ENCODE assay signal across 8 mouse cellular contexts in genomic region chr17:89654089-89654813, GRCm38 (mm10).
DNase-seq lines count a peak whose midpoint lies in the region; ATAC-seq and TF ChIP-seq lines count a peak whose summit lies in the region.
"Had no signal": no experiment of that assay in that cellular context is flagged by ENCODE, and none has a peak within 500 bp of the region (broad histone marks: within the 10 kb centered on the region; RNA-seq: fewer than 3 reads in every experiment).

No protein-coding gene starts in this region.

- no peaks in the 10 kb centered on the region for H3K36me3 ChIP-seq in ES-Bruce4 (ENCODE audit: control insufficient read depth, insufficient read depth, low read length, poor library complexity, severe bottlenecking)
- no peaks in the 10 kb centered on the region for H3K36me3 ChIP-seq in hindbrain, embryonic 11.5 days (ENCODE audit: control insufficient read depth, insufficient read depth, low read length)
- no peaks in the 10 kb centered on the region for H3K36me3 ChIP-seq in midbrain, embryonic 10.5 days
- H3K36me3 ChIP-seq: stomach, embryonic 15.5 days had no signal

- TF ChIP-seq CTCF in ES-Bruce4 (IDR thresholded peaks at IDR 0.05; ENCODE audit: low read depth, low read length) (peak; percentile 31), Patski (IDR thresholded peaks at IDR 0.05) (peak; percentile 71)

- H3K9ac ChIP-seq in ES-Bruce4 (ENCODE audit: low read depth, poor library complexity, severe bottlenecking), result no peak overlapping the region
- H3K9ac ChIP-seq in hindbrain, embryonic 11.5 days (ENCODE audit: low read depth, low read length), result no peak overlapping the region
- H3K9ac ChIP-seq: stomach, embryonic 15.5 days had no signal

- H3K9me3 ChIP-seq in ES-Bruce4 (replicated peaks; ENCODE audit: control insufficient read depth, insufficient read depth, low read length, poor library complexity, severe bottlenecking), result no peaks in the 10 kb centered on the region
- no peaks in the 10 kb centered on the region for H3K9me3 ChIP-seq in hindbrain, embryonic 11.5 days (ENCODE audit: control insufficient read depth, low read length)
- no peaks in the 10 kb centered on the region for H3K9me3 ChIP-seq in midbrain, embryonic 10.5 days (replicated peaks)
- H3K9me3 ChIP-seq: stomach, embryonic 15.5 days had no signal

- no peak overlapping the region for H3K4me2 ChIP-seq in hindbrain, embryonic 11.5 days (replicated peaks; ENCODE audit: low read depth, low read length)
- H3K4me2 ChIP-seq: stomach, embryonic 15.5 days had no signal

- no peak for DNase-seq in Patski (ENCODE audit: low read depth, low spot score)
- DNase-seq in hindbrain, embryonic 11.5 days (ENCODE audit: low spot score), result peak; percentile 81
- DNase-seq in layer of hippocampus, adult 8-10 months (ENCODE audit: low spot score in 2 of 2), result peak; percentile 76 to 81
- DNase-seq in midbrain, embryonic 10.5 days (ENCODE audit: low spot score), result peak; percentile 40
- no peak for DNase-seq in spleen, postnatal 14 days (ENCODE audit: low spot score in 2 of 2)

- peak; percentile 76 for ATAC-seq in Patski
- peak; percentile 87 for ATAC-seq in common myeloid progenitor, adult 5-6 weeks (replicated peaks; ENCODE audit: low read depth, poor library complexity, severe bottlenecking)
- ATAC-seq in hindbrain, embryonic 11.5 days (ENCODE audit: low FRiP score), result peak; percentile 88

- CTCF ChIA-PET in Patski (lab: Charles Lee), result interaction anchor here (1.0 to 1.4 kb wide), 2 partner anchors 13 to 870 kb away, joined by 3 to 5 read pairs; no protein-coding TSS in a partner anchor

- in situ Hi-C loops in Patski (cut with MboI; ENCODE audit: low pct_unique_long_range_greater_than_20kb), result loop anchor here (5.0 to 10.0 kb wide), 2 partner anchors 483 to 851 kb away; no protein-coding TSS in a partner anchor

- 79% methylated on average over 5 of the region's 5 CpGs for WGBS in hindbrain, embryonic 11.5 days
- 67% methylated on average over 5 of the region's 5 CpGs for WGBS in midbrain, embryonic 10.5 days

- no peaks in the 10 kb centered on the region for H3K27me3 ChIP-seq in ES-Bruce4 (ENCODE audit: control insufficient read depth, insufficient read depth, low read length, poor library complexity, severe bottlenecking)
- no peaks in the 10 kb centered on the region for H3K27me3 ChIP-seq in Patski
- no peaks in the 10 kb centered on the region for H3K27me3 ChIP-seq in hindbrain, embryonic 11.5 days (ENCODE audit: control insufficient read depth, insufficient read depth, low read length)
- H3K27me3 ChIP-seq in midbrain, embryonic 10.5 days (ENCODE audit: low read depth, poor library complexity, severe bottlenecking), result no peaks in the 10 kb centered on the region
- H3K27me3 ChIP-seq: stomach, embryonic 15.5 days had no signal

- no peak overlapping the region for H3K27ac ChIP-seq in ES-Bruce4 (ENCODE audit: insufficient read depth, low read length)
- H3K27ac ChIP-seq in hindbrain, embryonic 11.5 days (ENCODE audit: low read depth, low read length), result no peak overlapping the region
- H3K27ac ChIP-seq in midbrain, embryonic 10.5 days (replicated peaks), result no peak overlapping the region
- H3K27ac ChIP-seq: stomach, embryonic 15.5 days had no signal

- TF ChIP-seq POLR2A in ES-Bruce4 (IDR thresholded peaks at IDR 0.05; ENCODE audit: insufficient read depth, low read length), result no peak

- TF ChIP-seq EP300 in ES-Bruce4 (IDR thresholded peaks at IDR 0.05; ENCODE audit: insufficient read depth, low read depth, low read length), result no peak

- no peak overlapping the region for H3K4me3 ChIP-seq in ES-Bruce4 (ENCODE audit: low read depth, low read length)
- H3K4me3 ChIP-seq in hindbrain, embryonic 11.5 days (ENCODE audit: low read depth, low read length), result no peak overlapping the region
- H3K4me3 ChIP-seq in midbrain, embryonic 10.5 days, result no peak overlapping the region
- H3K4me3 ChIP-seq: stomach, embryonic 15.5 days had no signal

- POLR2A ChIA-PET in Patski (lab: Charles Lee), result no interaction called here

- H3K4me1 ChIP-seq in ES-Bruce4 (ENCODE audit: control insufficient read depth, insufficient read depth, low read length), result no peaks in the 10 kb centered on the region
- no peaks in the 10 kb centered on the region; the same call in 1 of the 2 replicates for H3K4me1 ChIP-seq in hindbrain, embryonic 11.5 days (replicated peaks; ENCODE audit: control insufficient read depth, insufficient read depth, low read length)
- H3K4me1 ChIP-seq in midbrain, embryonic 10.5 days, result peaks cover 8% of the 10 kb centered on the region
- H3K4me1 ChIP-seq: stomach, embryonic 15.5 days had no signal

Comparison
In these comparisons a context has a peak if more than half of its experiments do, and no peak if none do; other contexts are left out.
1. DNase-seq: peak in hindbrain, embryonic 11.5 days (single experiment), layer of hippocampus, adult 8-10 months (2 of 2) and midbrain, embryonic 10.5 days (single experiment); none in Patski (single experiment) and spleen, postnatal 14 days (0 of 2).
2. Peak in every context shown above with its lines, with median percentiles within 50 percentile points of each other: ATAC-seq.